Mouse (Mus musculus) thymus, adult 2 months (tissue): ENCODE data around the gene Vipr1. TPM values are rescaled to one million over a fixed set of nuclear protein-coding genes. Genes with fewer than 3 reads are reported as not detected.
A peak's percentile ranks its signal among the peaks of the same experiment; 100 is the strongest.

Experiments
- DNase-seq: peaks from one replicate; pipeline ENCODE4 v3.0.0; 2021
- H3K27ac ChIP-seq: fragments of 200-500 bp; 2 replicates; pipeline ENCODE4 v1.5.1; 2012; ENCODE audit warnings: low read length, control low read depth; ENCODE audit not compliant: control insufficient read depth, insufficient read depth
- H3K27me3 ChIP-seq: fragments of 200-500 bp; 2 replicates; pipeline ENCODE4 v1.6.1; 2012; ENCODE audit warnings: mild to moderate bottlenecking, low read length, moderate library complexity, mixed read lengths; ENCODE audit not compliant: control insufficient read depth, insufficient read depth
- H3K36me3 ChIP-seq: fragments of 200-500 bp; 2 replicates; pipeline ENCODE4 v1.6.1; 2012; ENCODE audit warnings: mild to moderate bottlenecking, low read length, moderate library complexity; ENCODE audit not compliant: control insufficient read depth, insufficient read depth
- H3K4me1 ChIP-seq: fragments of 200-500 bp; replicated peaks from 2 replicates; pipeline ENCODE4 v1.6.1; 2012; ENCODE audit warnings: low read length; ENCODE audit not compliant: control insufficient read depth, insufficient read depth
- H3K4me3 ChIP-seq: fragments of 200-500 bp; 2 replicates; pipeline ENCODE4 v1.5.1; 2012; ENCODE audit warnings: mild to moderate bottlenecking, low read length, control low read depth, moderate library complexity; ENCODE audit not compliant: control insufficient read depth, insufficient read depth
- CTCF ChIP-seq: fragments of 200-500 bp; IDR thresholded peaks from 2 replicates; pipeline ENCODE4 v1.5.1; 2012; ENCODE audit warnings: mild to moderate bottlenecking, control low read depth, low read length, moderate library complexity, borderline replicate concordance; ENCODE audit not compliant: control insufficient read depth, poor library complexity, insufficient read depth; ENCODE audit errors: extremely low read depth
- POLR2A ChIP-seq: fragments of 200-500 bp; IDR thresholded peaks from 2 replicates; pipeline ENCODE4 v1.6.1; 2012; ENCODE audit warnings: mild to moderate bottlenecking, low read length, control low read depth, moderate library complexity; ENCODE audit not compliant: control insufficient read depth, poor library complexity, insufficient read depth; ENCODE audit errors: extremely low read depth
- WGBS: fragments of 180-500 bp; shearing (Covaris S2); methylation state at CpG from one replicate; pipeline ENCODE4 v1.1.7; 2018; 5-methylcytosine and 5-hydroxymethylcytosine counted together
- polyA plus RNA-seq: library from polyadenylated mRNA; depleted of rRNA; stranded (reverse); fragments of >200 nt; gene quantifications from 2 replicates; pipeline ENCODE4 v1.2.3, GENCODE M21; 2012

Gene Vipr1
- polyA plus RNA-seq, 1 experiment: 7.0 TPM

- no peaks in the 10 kb centered on the region for H3K27me3 ChIP-seq
- H3K4me3 ChIP-seq: no peak overlapping the region
- no peaks in the 10 kb centered on the region; the same call in 1 of the 2 replicates for H3K36me3 ChIP-seq
- peak overlapping the region; percentile 73 for H3K27ac ChIP-seq
- TF ChIP-seq POLR2A (no peak), CTCF (peak; percentile 6; the same call in 1 of the 2 replicates)
- peaks cover 59% of the 10 kb centered on the region for H3K4me1 ChIP-seq
- WGBS: 13% methylated on average over 18 of the region's 18 CpGs
- peak; percentile 47 for DNase-seq
These were observed 39.6 kb downstream of the Vipr1 start for GRCm38 (mm10) chr9:121682037-121682680.

GRCm38 (mm10) chr9:121684702-121685101 is 42.2 kb downstream of the Vipr1 start:
- peaks cover 38% of the 10 kb centered on the region for H3K4me1 ChIP-seq

GRCm38 (mm10) chr9:121690200-121690651 is 47.7 kb downstream of the Vipr1 start:
- peaks cover 24% of the 10 kb centered on the region; the same call in 1 of the 2 replicates for H3K36me3 ChIP-seq
- WGBS: 94% methylated on average over 15 of the region's 15 CpGs

More at GRCm38 (mm10) chr9:121684702-121685101, 42.2 kb downstream of the Vipr1 start:
- H3K27ac ChIP-seq: no peak overlapping the region
- TF ChIP-seq CTCF (no peak), POLR2A (no peak)
- DNase-seq: no peak
- H3K36me3 ChIP-seq: peaks cover 11% of the 10 kb centered on the region; the same call in 1 of the 2 replicates
- no peaks in the 10 kb centered on the region for H3K27me3 ChIP-seq
- H3K4me3 ChIP-seq: no peak overlapping the region
- WGBS: 87% methylated on average over 7 of the region's 7 CpGs

GRCm38 (mm10) chr9:121690734-121691133 is 48.2 kb downstream of the Vipr1 start:
- Histone ChIP-seq H3K4me3 (no peak overlapping the region), H3K36me3 (peaks cover 24% of the 10 kb centered on the region; the same call in 1 of the 2 replicates), H3K27ac (no peak overlapping the region), H3K27me3 (no peaks in the 10 kb centered on the region), H3K4me1 (peaks cover 2% of the 10 kb centered on the region)
- TF ChIP-seq POLR2A: no peak
- TF ChIP-seq CTCF: no peak
- DNase-seq: no peak
- 96% methylated on average over 7 of the region's 7 CpGs for WGBS

More at GRCm38 (mm10) chr9:121690200-121690651, 47.7 kb downstream of the Vipr1 start:
- no peaks in the 10 kb centered on the region for H3K27me3 ChIP-seq
- no peak overlapping the region for H3K4me3 ChIP-seq
- TF ChIP-seq POLR2A (no peak), CTCF (no peak)
- no peak overlapping the region for H3K27ac ChIP-seq
- DNase-seq: no peak
- H3K4me1 ChIP-seq: peaks cover 7% of the 10 kb centered on the region

GRCm38 (mm10) chr9:121694736-121695135 is 52.2 kb downstream of the Vipr1 start:
- no peaks in the 10 kb centered on the region for H3K4me1 ChIP-seq
- no peaks in the 10 kb centered on the region for H3K27me3 ChIP-seq
- DNase-seq: no peak
- 94% methylated on average over 12 of the region's 12 CpGs for WGBS
- no peak overlapping the region for H3K27ac ChIP-seq
- H3K4me3 ChIP-seq: no peak overlapping the region
- TF ChIP-seq POLR2A (no peak), CTCF (no peak)
- H3K36me3 ChIP-seq: peaks cover 13% of the 10 kb centered on the region; the same call in 1 of the 2 replicates

- Histone ChIP-seq H3K4me3 (no peak overlapping the region), H3K4me1 (no peaks in the 10 kb centered on the region), H3K27me3 (no peaks in the 10 kb centered on the region), H3K27ac (no peak overlapping the region), H3K36me3 (peaks cover 6% of the 10 kb centered on the region; the same call in 1 of the 2 replicates)
- TF ChIP-seq POLR2A: no peak
- no peak for TF ChIP-seq CTCF
- 97% methylated on average over 9 of the region's 9 CpGs for WGBS
- no peak for DNase-seq
These were observed 54.1 kb downstream of the Vipr1 start for GRCm38 (mm10) chr9:121696626-121697025.
